Mouse (Mus musculus): ENCODE measurements around the gene Skint3. TPM values are rescaled to one million over a fixed set of nuclear protein-coding genes. Genes with fewer than 3 reads are reported as not detected.
"Not testable (repeated sequence)": the region's sequence is repeated elsewhere in the genome, so short reads cannot be mapped to it uniquely, and the experiment has no call there.

Skint3 gene
- 0.04 and 0.07 TPM in 2 replicates for polyA plus RNA-seq (2015; fragmentation: Nextera tagmentation; extraction: Ambion mirVana)

- no peak within 1 kb of the TSS for H3K9ac ChIP-seq (ENCODE audit: low read depth, low read length)
- H3K27ac ChIP-seq (ENCODE audit: low read length), result no peak within 1 kb of the TSS
- no peak within 1 kb of the TSS for H3K4me3 ChIP-seq (ENCODE audit: low read depth, low read length)
- ATAC-seq (ENCODE audit: low read depth), result no peak
- 54% methylated on average over 1 of the region's 1 CpGs for WGBS (ENCODE audit: insufficient replicate concordance)
- H3K36me3 ChIP-seq (ENCODE audit: control insufficient read depth, insufficient read depth), result no peaks in the 10 kb centered on the region
- no peaks in the 10 kb centered on the region for H3K4me1 ChIP-seq (ENCODE audit: control insufficient read depth, low read depth, low read length)
- no peaks in the 10 kb centered on the region for H3K9me3 ChIP-seq (replicated peaks; ENCODE audit: control insufficient read depth, low read length)
- H3K4me2 ChIP-seq (ENCODE audit: low read depth, low read length), result no peak within 1 kb of the TSS
- H3K27me3 ChIP-seq (ENCODE audit: control insufficient read depth, insufficient read depth, low read depth, low read length), result no peaks in the 10 kb centered on the region
Observed at GRCm38 (mm10) chr4:112231945-112232344, at the start of gene Skint3. TSS of gene Skint3 (plus strand) at chr4:112232245.

- Histone ChIP-seq H3K9ac (ENCODE audit: low read depth, low read length) (no peak overlapping the region), H3K4me3 (ENCODE audit: low read depth, low read length) (no peak overlapping the region), H3K9me3 (replicated peaks; ENCODE audit: control insufficient read depth, low read length) (no peaks in the 10 kb centered on the region; the same call in 1 of the 2 replicates), H3K36me3 (ENCODE audit: control insufficient read depth, insufficient read depth) (no peaks in the 10 kb centered on the region), H3K4me2 (ENCODE audit: low read depth, low read length) (no peak overlapping the region), H3K4me1 (ENCODE audit: control insufficient read depth, low read depth, low read length) (no peaks in the 10 kb centered on the region), H3K27ac (ENCODE audit: low read length) (no peak overlapping the region), H3K27me3 (ENCODE audit: control insufficient read depth, insufficient read depth, low read depth, low read length) (no peaks in the 10 kb centered on the region)
- ATAC-seq (ENCODE audit: low read depth), result no peak
- 58% methylated on average over 1 of the region's 1 CpGs for WGBS (ENCODE audit: insufficient replicate concordance)
Observed at GRCm38 (mm10) chr4:112243416-112243815, 11.4 kb downstream of the Skint3 start.

GRCm38 (mm10) chr4:112243951-112244350 lies 11.9 kb downstream of the Skint3 start:
- WGBS (ENCODE audit: insufficient replicate concordance), result 63% methylated on average over 3 of the region's 3 CpGs
- Histone ChIP-seq H3K9me3 (replicated peaks; ENCODE audit: control insufficient read depth, low read length) (no peaks in the 10 kb centered on the region; the same call in 1 of the 2 replicates), H3K9ac (ENCODE audit: low read depth, low read length) (no peak overlapping the region), H3K4me3 (ENCODE audit: low read depth, low read length) (no peak overlapping the region), H3K36me3 (ENCODE audit: control insufficient read depth, insufficient read depth) (no peaks in the 10 kb centered on the region), H3K4me2 (ENCODE audit: low read depth, low read length) (no peak overlapping the region), H3K4me1 (ENCODE audit: control insufficient read depth, low read depth, low read length) (no peaks in the 10 kb centered on the region), H3K27ac (ENCODE audit: low read length) (no peak overlapping the region), H3K27me3 (ENCODE audit: control insufficient read depth, insufficient read depth, low read depth, low read length) (no peaks in the 10 kb centered on the region)
- no peak for ATAC-seq (ENCODE audit: low read depth)

GRCm38 (mm10) chr4:112256022-112256421 lies 24.0 kb downstream of the Skint3 start:
- Histone ChIP-seq H3K4me3 (ENCODE audit: low read depth, low read length) (no peak overlapping the region), H3K27me3 (ENCODE audit: control insufficient read depth, insufficient read depth, low read depth, low read length) (no peaks in the 10 kb centered on the region), H3K4me1 (ENCODE audit: control insufficient read depth, low read depth, low read length) (no peaks in the 10 kb centered on the region), H3K9ac (ENCODE audit: low read depth, low read length) (no peak overlapping the region), H3K9me3 (replicated peaks; ENCODE audit: control insufficient read depth, low read length) (no peaks in the 10 kb centered on the region), H3K36me3 (ENCODE audit: control insufficient read depth, insufficient read depth) (no peaks in the 10 kb centered on the region), H3K27ac (ENCODE audit: low read length) (no peak overlapping the region), H3K4me2 (ENCODE audit: low read depth, low read length) (no peak overlapping the region)
- 45% methylated on average over 5 of the region's 5 CpGs for WGBS (ENCODE audit: insufficient replicate concordance)
- no peak for ATAC-seq (ENCODE audit: low read depth)

- Histone ChIP-seq H3K9me3 (replicated peaks; ENCODE audit: control insufficient read depth, low read length) (no peaks in the 10 kb centered on the region), H3K27ac (ENCODE audit: low read length) (no peak overlapping the region), H3K27me3 (ENCODE audit: control insufficient read depth, insufficient read depth, low read depth, low read length) (no peaks in the 10 kb centered on the region), H3K9ac (ENCODE audit: low read depth, low read length) (no peak overlapping the region), H3K4me1 (ENCODE audit: control insufficient read depth, low read depth, low read length) (no peaks in the 10 kb centered on the region), H3K4me3 (ENCODE audit: low read depth, low read length) (no peak overlapping the region), H3K4me2 (ENCODE audit: low read depth, low read length) (no peak overlapping the region), H3K36me3 (ENCODE audit: control insufficient read depth, insufficient read depth) (no peaks in the 10 kb centered on the region)
- 67% methylated on average over 12 of the region's 12 CpGs for WGBS (ENCODE audit: insufficient replicate concordance)
- ATAC-seq (ENCODE audit: low read depth), result no peak
Observed at GRCm38 (mm10) chr4:112287178-112287974, 55.3 kb downstream of the Skint3 start.

- Histone ChIP-seq H3K9me3 (replicated peaks; ENCODE audit: control insufficient read depth, low read length) (no peaks in the 10 kb centered on the region), H3K36me3 (ENCODE audit: control insufficient read depth, insufficient read depth) (no peaks in the 10 kb centered on the region), H3K9ac (ENCODE audit: low read depth, low read length) (no peak overlapping the region), H3K27me3 (ENCODE audit: control insufficient read depth, insufficient read depth, low read depth, low read length) (no peaks in the 10 kb centered on the region), H3K4me1 (ENCODE audit: control insufficient read depth, low read depth, low read length) (no peaks in the 10 kb centered on the region), H3K4me2 (ENCODE audit: low read depth, low read length) (no peak overlapping the region), H3K27ac (ENCODE audit: low read length) (no peak overlapping the region), H3K4me3 (ENCODE audit: low read depth, low read length) (no peak overlapping the region)
- no peak for ATAC-seq (ENCODE audit: low read depth)
- WGBS (ENCODE audit: insufficient replicate concordance), result 40% methylated on average over 4 of the region's 4 CpGs
Observed at GRCm38 (mm10) chr4:112288396-112288795, 56.4 kb downstream of the Skint3 start.

GRCm38 (mm10) chr4:112302305-112302704 lies 70.3 kb downstream of the Skint3 start:
- Histone ChIP-seq H3K9ac (ENCODE audit: low read depth, low read length) (no peak overlapping the region), H3K27me3 (ENCODE audit: control insufficient read depth, insufficient read depth, low read depth, low read length) (no peaks in the 10 kb centered on the region), H3K9me3 (replicated peaks; ENCODE audit: control insufficient read depth, low read length) (no peaks in the 10 kb centered on the region), H3K36me3 (ENCODE audit: control insufficient read depth, insufficient read depth) (no peaks in the 10 kb centered on the region), H3K4me1 (ENCODE audit: control insufficient read depth, low read depth, low read length) (no peaks in the 10 kb centered on the region), H3K27ac (ENCODE audit: low read length) (no peak overlapping the region), H3K4me2 (ENCODE audit: low read depth, low read length) (no peak overlapping the region), H3K4me3 (ENCODE audit: low read depth, low read length) (no peak overlapping the region)
- ATAC-seq (ENCODE audit: low read depth), result no peak
- 50% methylated on average over 1 of the region's 1 CpGs for WGBS (ENCODE audit: insufficient replicate concordance)

- H3K4me1 ChIP-seq (ENCODE audit: control insufficient read depth, low read depth, low read length), result no peaks in the 10 kb centered on the region
- no peaks in the 10 kb centered on the region for H3K36me3 ChIP-seq (ENCODE audit: control insufficient read depth, insufficient read depth)
- H3K4me3 ChIP-seq (ENCODE audit: low read depth, low read length), result no peak overlapping the region
- no peak overlapping the region for H3K27ac ChIP-seq (ENCODE audit: low read length)
- no peaks in the 10 kb centered on the region for H3K27me3 ChIP-seq (ENCODE audit: control insufficient read depth, insufficient read depth, low read depth, low read length)
- 67% methylated on average over 3 of the region's 3 CpGs for WGBS (ENCODE audit: insufficient replicate concordance)
- H3K9ac ChIP-seq (ENCODE audit: low read depth, low read length), result no peak overlapping the region
- H3K4me2 ChIP-seq (ENCODE audit: low read depth, low read length), result no peak overlapping the region
- no peaks in the 10 kb centered on the region for H3K9me3 ChIP-seq (replicated peaks; ENCODE audit: control insufficient read depth, low read length)
- no peak for ATAC-seq (ENCODE audit: low read depth)
Observed at GRCm38 (mm10) chr4:112302855-112303509, 70.9 kb downstream of the Skint3 start.

- not testable (repeated sequence) for H3K36me3 ChIP-seq (ENCODE audit: control insufficient read depth, insufficient read depth); H3K9me3 ChIP-seq (replicated peaks; ENCODE audit: control insufficient read depth, low read length); ATAC-seq (ENCODE audit: low read depth); H3K4me2 ChIP-seq (ENCODE audit: low read depth, low read length); H3K4me1 ChIP-seq (ENCODE audit: control insufficient read depth, low read depth, low read length); H3K4me3 ChIP-seq (ENCODE audit: low read depth, low read length); H3K27me3 ChIP-seq (ENCODE audit: control insufficient read depth, insufficient read depth, low read depth, low read length); H3K27ac ChIP-seq (ENCODE audit: low read length); H3K9ac ChIP-seq (ENCODE audit: low read depth, low read length)
- WGBS (ENCODE audit: insufficient replicate concordance), result 77% methylated on average over 15 of the region's 17 CpGs
Observed at GRCm38 (mm10) chr4:112349111-112349510, 117.1 kb downstream of the Skint3 start.
